Mouse (Mus musculus) mesoderm, embryonic 11.5 days (tissue): Measurements from ENCODE around the gene Ccn2.
"Not testable (repeated sequence)": the region's sequence is repeated elsewhere in the genome, so short reads cannot be mapped to it uniquely, and the experiment has no call there.

Source experiments
- DNase-seq: peaks from one replicate; pipeline ENCODE4 v3.0.0-alpha.2; 2012; ENCODE audit warnings: low read depth, low spot score

Ccn2 gene

GRCm38 (mm10) chr10:24603035-24603434 is 7.8 kb downstream of the Ccn2 start:
- DNase-seq: no peak

- no peak for DNase-seq
Measured at GRCm38 (mm10) chr10:24603727-24604126, 8.5 kb downstream of the Ccn2 start.

- DNase-seq: no peak
Measured at GRCm38 (mm10) chr10:24609146-24609545, 13.9 kb downstream of the Ccn2 start.

- no peak for DNase-seq
Measured at GRCm38 (mm10) chr10:24609766-24610165, 14.5 kb downstream of the Ccn2 start.

- DNase-seq: no peak
Measured at GRCm38 (mm10) chr10:24614726-24615125, 19.5 kb downstream of the Ccn2 start.

GRCm38 (mm10) chr10:24615799-24616198 is 20.6 kb downstream of the Ccn2 start:
- DNase-seq: no peak

- not testable (repeated sequence) for DNase-seq
Measured at GRCm38 (mm10) chr10:24616572-24616971, 21.3 kb downstream of the Ccn2 start.

- DNase-seq: peak; percentile 67
Measured at GRCm38 (mm10) chr10:24621572-24621971, 26.3 kb downstream of the Ccn2 start.

GRCm38 (mm10) chr10:24622586-24622985 is 27.3 kb downstream of the Ccn2 start:
- peak; percentile 81 for DNase-seq

GRCm38 (mm10) chr10:24625060-24625701 is 29.9 kb downstream of the Ccn2 start:
- peak; percentile 92 for DNase-seq

GRCm38 (mm10) chr10:24627262-24627661 is 32.0 kb downstream of the Ccn2 start:
- no peak for DNase-seq

- DNase-seq: no peak
Measured at GRCm38 (mm10) chr10:24628466-24628865, 33.2 kb downstream of the Ccn2 start.

GRCm38 (mm10) chr10:24629086-24629720 is 34.0 kb downstream of the Ccn2 start:
- DNase-seq: no peak

- peak; percentile 78 for DNase-seq
Measured at GRCm38 (mm10) chr10:24630469-24631081, 35.3 kb downstream of the Ccn2 start.

- DNase-seq: no peak
Measured at GRCm38 (mm10) chr10:24631122-24631521, 35.9 kb downstream of the Ccn2 start.

GRCm38 (mm10) chr10:24634288-24634687 is 39.0 kb downstream of the Ccn2 start:
- DNase-seq: no peak

GRCm38 (mm10) chr10:24635331-24635815 is 40.1 kb downstream of the Ccn2 start:
- DNase-seq: no peak

GRCm38 (mm10) chr10:24635884-24636283 is 40.6 kb downstream of the Ccn2 start:
- DNase-seq: no peak

GRCm38 (mm10) chr10:24636986-24637385 is 41.7 kb downstream of the Ccn2 start:
- DNase-seq: no peak

GRCm38 (mm10) chr10:24638306-24639070 is 43.2 kb downstream of the Ccn2 start:
- DNase-seq: no peak

GRCm38 (mm10) chr10:24639596-24639995 is 44.4 kb downstream of the Ccn2 start:
- no peak for DNase-seq
